Mouse (Mus musculus): ENCODE measurements around the gene Gm44805. TPM values are rescaled to one million over a fixed set of nuclear protein-coding genes. Genes with fewer than 3 reads are reported as not detected.

The Gm44805 gene
- total RNA-seq, 1 experiment, result not detected

DNA sequence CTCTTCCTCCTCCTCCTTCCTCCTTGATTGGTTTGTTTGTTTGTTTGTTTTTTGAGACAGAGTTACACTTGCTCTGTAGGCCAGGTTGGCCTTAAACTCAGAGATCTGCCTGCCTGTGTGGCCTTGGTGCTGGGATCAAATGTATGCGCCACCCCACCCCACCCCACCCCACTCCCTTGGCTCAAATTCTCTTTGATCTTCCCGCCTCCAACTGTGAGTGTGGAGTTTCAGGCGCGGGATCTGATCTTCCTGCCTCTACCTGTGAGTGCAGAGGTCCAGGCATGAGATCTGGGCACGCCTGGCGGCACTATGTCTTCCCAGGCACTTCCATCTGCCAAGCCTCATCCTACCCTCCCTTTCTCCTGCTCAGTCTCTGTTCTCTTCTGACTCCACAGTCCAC, 59.0 kb downstream of the Gm44805 start:
- Histone ChIP-seq H3K27ac (ENCODE audit: insufficient read depth, low read depth, low read length, poor library complexity, severe bottlenecking) (no peak overlapping the region), H3K9ac (ENCODE audit: insufficient read depth, low read depth, low read length, poor library complexity, severe bottlenecking) (no peak overlapping the region), H3K36me3 (ENCODE audit: control insufficient read depth, insufficient read depth, low read length, poor library complexity, severe bottlenecking) (no peaks in the 10 kb centered on the region), H3K4me1 (ENCODE audit: control insufficient read depth in 2 of 2, insufficient read depth in 2 of 2, low read length in 2 of 2, poor library complexity in 1 of 2) (peaks cover 2 to 13% of the 10 kb centered on the region in 2 experiments; a peak in 2 of 4 replicates), H3K4me3 (ENCODE audit: insufficient read depth in 1 of 2, low read depth in 1 of 2, low read length in 2 of 2, poor library complexity in 1 of 2, severe bottlenecking in 1 of 2) (no peak overlapping the region), H3K9me3 (ENCODE audit: control insufficient read depth, insufficient read depth, low read depth, low read length) (no peaks in the 10 kb centered on the region)
- DNase-seq (ENCODE audit: low read depth, low spot score), result no peak
- TF ChIP-seq MAFK (IDR thresholded peaks at IDR 0.05; ENCODE audit: insufficient read depth, low read depth, low read length), result no peak
- no peak for TF ChIP-seq ZC3H11A (IDR thresholded peaks at IDR 0.05; ENCODE audit: borderline replicate concordance, low read depth, low read length)
- no peak for TF ChIP-seq CHD2 (IDR thresholded peaks at IDR 0.05; ENCODE audit: low read depth, low read length)
- no peak for TF ChIP-seq HCFC1 (IDR thresholded peaks at IDR 0.05; ENCODE audit: borderline replicate concordance, insufficient read depth, low read length)
- no peak for TF ChIP-seq ZNF384 (IDR thresholded peaks at IDR 0.05; ENCODE audit: low read depth, low read length)
- in situ Hi-C loops (cut with MboI; ENCODE audit: low sequenced_read_pairs in 2 of 2, unreplicated experiment in 2 of 2), result no loop called here

Other genes starting within 250 kb of the Gm44805 start
- 9.9 and 10.3 TPM in 2 replicates for gene Mark4, start 222.6 kb downstream of the Gm44805 start, total RNA-seq (2012; rRNA removed)
- 0.85 and 2.2 TPM in 2 replicates for gene Exoc3l2, start 218.1 kb downstream of the Gm44805 start, total RNA-seq (2012; rRNA removed)
- gene Bloc1s3, start 173.1 kb downstream of the Gm44805 start, total RNA-seq (2012; rRNA removed), result 3.1 and 3.4 TPM in 2 replicates
- 33.2 and 56.7 TPM in 2 replicates for gene Trappc6a, start 173.0 kb downstream of the Gm44805 start, total RNA-seq (2012; rRNA removed)
- gene Nkpd1, start 163.6 kb downstream of the Gm44805 start, total RNA-seq (2012; rRNA removed), result 0.54 and 0.79 TPM in 2 replicates
- 25.3 and 37.7 TPM in 2 replicates for gene Ppp1r37, start 118.3 kb downstream of the Gm44805 start, total RNA-seq (2012; rRNA removed)
- 32.2 and 35.3 TPM in 2 replicates for gene Zfp296, start 104.1 kb downstream of the Gm44805 start, total RNA-seq (2012; rRNA removed)
- 42.1 and 54.2 TPM in 2 replicates for gene Gemin7, start 103.8 kb downstream of the Gm44805 start, total RNA-seq (2012; rRNA removed)
- 52.7 and 83.4 TPM in 2 replicates for gene Clasrp, start 76.9 kb downstream of the Gm44805 start, total RNA-seq (2012; rRNA removed)
- gene Relb, start 52.0 kb downstream of the Gm44805 start, total RNA-seq (2012; rRNA removed), result 13.9 and 15.1 TPM in 2 replicates
- 129 and 156 TPM in 2 replicates for gene Clptm1, start 16.4 kb downstream of the Gm44805 start, total RNA-seq (2012; rRNA removed)
- gene Apoc2, start 3.5 kb downstream of the Gm44805 start, total RNA-seq (2012; rRNA removed), result not detected in 2 replicates
- gene Apoc4, start 56 bp upstream of the Gm44805 start, total RNA-seq (2012; rRNA removed), result 0.27 and 0.48 TPM in 2 replicates
- gene Apoc1, start 11.2 kb upstream of the Gm44805 start, total RNA-seq (2012; rRNA removed), result 72.3 and 106 TPM in 2 replicates
- gene Apoe, start 17.8 kb upstream of the Gm44805 start, total RNA-seq (2012; rRNA removed), result 683 and 2,144 TPM in 2 replicates
- gene Tomm40, start 34.0 kb upstream of the Gm44805 start, total RNA-seq (2012; rRNA removed), result 342 and 366 TPM in 2 replicates
- 241 and 392 TPM in 2 replicates for gene Nectin2, start 69.1 kb upstream of the Gm44805 start, total RNA-seq (2012; rRNA removed)
- gene Bcam, start 89.6 kb upstream of the Gm44805 start, total RNA-seq (2012; rRNA removed), result 167 and 309 TPM in 2 replicates
- 3.5 and 6.6 TPM in 2 replicates for gene Cblc, start 115.4 kb upstream of the Gm44805 start, total RNA-seq (2012; rRNA removed)
- gene Bcl3, start 141.3 kb upstream of the Gm44805 start, total RNA-seq (2012; rRNA removed), result 14.3 and 28.8 TPM in 2 replicates
- 0.36 and 1.1 TPM in 2 replicates for gene Gm19345, start 170.6 kb upstream of the Gm44805 start, total RNA-seq (2012; rRNA removed)
- gene Ceacam16, start 179.9 kb upstream of the Gm44805 start, total RNA-seq (2012; rRNA removed), result 0.71 and 1.4 TPM in 2 replicates
- gene Ceacam19, start 206.5 kb upstream of the Gm44805 start, total RNA-seq (2012; rRNA removed), result 0.85 and 0.94 TPM in 2 replicates
- gene Pvr, start 239.7 kb upstream of the Gm44805 start, total RNA-seq (2012; rRNA removed), result 38.6 and 49.9 TPM in 2 replicates